ENCODE assay signal across 14 mouse cellular contexts in genomic region chr15:61562252-61562651, GRCm38 (mm10).
DNase-seq lines count a peak whose midpoint lies in the region; ATAC-seq lines count a peak whose summit lies in the region.
"Had no signal": no experiment of that assay in that cellular context is flagged by ENCODE, and none has a peak within 500 bp of the region (broad histone marks: within the 10 kb centered on the region; RNA-seq: fewer than 3 reads in every experiment).

No protein-coding gene starts in this region.

- ATAC-seq in CD4-positive, CD25-positive, alpha-beta regulatory T cell, adult 4 months: no peak
- ATAC-seq: forebrain, embryonic 14.5 days; intestine, embryonic 15.5 days; Patski had no signal

- DNase-seq in adrenal gland, postnatal 10 days: peak; percentile 4
- DNase-seq in adrenal gland, postnatal 4 days (ENCODE audit: low spot score in 2 of 2): no peak
- peak; percentile 19 for DNase-seq in kidney, adult 11 months
- DNase-seq in kidney, adult 18-20 months: no peak
- DNase-seq in fat pad, adult 2 months (ENCODE audit: extremely low read depth, low read depth, low spot score): peak; percentile 90
- peak; percentile 56 for DNase-seq in kidney, postnatal 14 days
- DNase-seq in right cerebral cortex, postnatal 25 days: no peak
- DNase-seq: cerebellum, adult 8-10 months; layer of hippocampus, adult 9-11 months; liver had no signal

Comparison
In these comparisons a context has a peak if more than half of its experiments do, and no peak if none do; other contexts are left out.
1. DNase-seq: peak in adrenal gland, postnatal 10 days (single experiment), kidney, adult 11 months (single experiment), fat pad, adult 2 months (single experiment) and kidney, postnatal 14 days (single experiment); none in adrenal gland, postnatal 4 days (0 of 2), kidney, adult 18-20 months (single experiment) and right cerebral cortex, postnatal 25 days (single experiment).